Mouse (Mus musculus) G1E (cell line): Measurements from ENCODE around the gene Coro7.

Source experiments
- CTCF ChIP-seq: IDR thresholded peaks from 2 replicates; pipeline ENCODE4 v1.5.1; 2012; ENCODE audit warnings: low read depth, low read length, inconsistent platforms, mixed read lengths
- GATA1 ChIP-seq: IDR thresholded peaks from 2 replicates; pipeline ENCODE4 v1.6.1; 2012; ENCODE audit warnings: borderline replicate concordance, low read length, inconsistent platforms, mixed read lengths

- TF ChIP-seq GATA1 = no peak
- TF ChIP-seq CTCF = no peak
Measured at GRCm38 (mm10) chr16:4602766-4603452, 76.7 kb downstream of the Coro7 start.
